Mouse (Mus musculus) central nervous system, embryonic 14 days (tissue): ENCODE data around the gene Krtap1-4. TPM values are rescaled to one million over a fixed set of nuclear protein-coding genes. Genes with fewer than 3 reads are reported as not detected.

Experiments used
- polyA plus RNA-seq: library from polyadenylated mRNA; depleted of rRNA; stranded (reverse); fragments of >200 nt; gene quantifications from 2 replicates; pipeline ENCODE4 v1.2.3, GENCODE M21; 2012; rRNA removed

The Krtap1-4 gene
- polyA plus RNA-seq: not detected in 2 replicates

DNA sequence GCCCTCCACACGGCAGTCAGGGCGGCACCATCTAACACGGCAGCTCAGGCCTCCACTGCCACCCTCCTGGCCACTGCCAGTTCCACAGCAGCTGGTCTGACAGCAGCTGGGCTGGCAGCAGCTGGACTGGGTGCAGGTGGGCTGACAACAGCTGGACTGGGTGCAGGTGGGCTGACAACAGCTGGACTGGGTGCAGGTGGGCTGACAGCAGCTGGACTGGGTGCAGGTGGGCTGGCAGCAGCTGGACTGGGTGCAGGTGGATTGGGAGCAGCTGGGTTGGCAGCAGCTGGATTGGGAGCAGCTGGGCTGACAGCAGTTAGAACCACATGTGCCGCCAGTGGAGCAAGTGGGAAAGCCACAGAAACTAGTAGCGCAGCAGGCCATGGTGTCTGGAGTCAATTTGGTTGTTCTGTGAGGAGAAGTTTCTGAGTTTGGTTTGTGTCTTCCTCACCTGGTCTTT, at the start of gene Krtap1-4:
Gene Krtap1-4, minus strand, starts transcription at position 410 of the 460 bp plus-strand sequence.

GRCm38 (mm10) chr11:99628138-99628537, 44.7 kb upstream of the Krtap1-4 start, which contains the start of gene Krtap4-1:
Krtap4-1 (minus strand) TSS chr11:99628238.

DNA sequence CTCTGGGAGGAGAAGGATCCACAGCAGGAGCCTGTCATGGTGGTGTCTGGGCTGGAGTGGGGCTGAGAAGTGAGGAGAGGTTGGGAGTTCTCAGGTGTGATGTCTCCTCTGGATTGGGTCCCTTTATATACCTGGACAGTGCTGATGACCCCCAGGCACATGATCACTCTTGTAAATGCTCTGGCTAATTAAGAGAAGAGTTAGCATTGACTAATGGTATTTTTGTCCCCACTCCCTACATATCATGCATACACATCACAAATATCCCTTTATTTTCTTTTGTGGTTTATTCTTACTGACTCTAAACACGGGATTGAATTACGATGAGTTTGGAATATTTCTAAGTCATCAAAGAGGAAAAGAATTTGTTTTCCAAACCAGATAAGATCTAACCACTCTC, 36.9 kb upstream of the Krtap1-4 start, which contains the start of gene Gm11562:
Gene Gm11562, minus strand, starts transcription at position 101 of the 400 bp plus-strand sequence.

DNA sequence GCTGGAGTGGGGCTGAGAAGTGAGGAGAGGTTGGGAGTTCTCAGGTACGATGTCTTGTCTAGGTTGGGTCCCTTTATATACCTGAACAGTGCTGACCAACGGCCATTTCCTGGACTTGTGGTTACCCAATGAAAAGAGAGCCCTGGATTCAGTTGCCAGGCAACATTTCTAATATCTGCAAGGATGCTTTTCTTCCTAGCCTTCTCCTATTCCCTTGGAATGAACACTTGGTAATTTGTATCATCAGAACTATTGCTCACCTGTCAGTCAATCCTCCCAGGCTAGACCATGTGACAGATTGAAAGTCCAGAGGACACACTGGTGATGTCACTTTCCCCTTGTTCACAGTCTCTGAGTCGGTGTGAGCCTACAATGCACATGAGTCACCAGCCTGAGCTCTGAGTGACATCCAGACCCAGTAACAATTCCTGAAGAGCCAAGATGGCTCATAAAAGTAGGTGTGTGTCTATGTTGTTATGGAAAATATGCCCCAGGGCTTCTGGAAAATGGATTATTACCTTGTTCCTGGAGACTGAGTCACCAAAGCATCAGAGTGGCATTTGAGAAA, 31.4 kb upstream of the Krtap1-4 start, which contains the start of gene Krtap2-4:
Gene Krtap2-4, minus strand, starts transcription at position 51 of the 568 bp plus-strand sequence.

DNA sequence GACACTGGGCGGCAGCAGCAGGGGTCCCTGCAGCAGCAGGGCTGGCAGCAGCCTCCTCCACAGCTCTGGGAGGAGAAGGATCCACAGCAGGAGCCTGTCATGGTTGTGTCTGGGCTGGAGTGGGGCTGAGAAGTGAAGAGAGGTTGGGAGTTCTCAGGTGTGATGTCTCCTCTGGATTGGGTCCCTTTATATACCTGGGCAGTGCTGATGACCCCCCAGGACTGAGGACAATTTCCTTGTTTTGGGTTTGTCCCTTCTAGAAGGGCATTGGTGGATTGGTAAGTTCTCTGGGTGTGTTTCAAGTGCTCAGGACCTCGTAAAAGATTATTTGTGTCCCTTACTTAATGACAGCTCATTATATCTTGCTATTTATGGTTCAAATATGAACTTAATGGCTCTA, 26.6 kb upstream of the Krtap1-4 start, which contains the start of gene Gm11937:
Gene Gm11937, minus strand, starts transcription at position 101 of the 400 bp plus-strand sequence.

DNA sequence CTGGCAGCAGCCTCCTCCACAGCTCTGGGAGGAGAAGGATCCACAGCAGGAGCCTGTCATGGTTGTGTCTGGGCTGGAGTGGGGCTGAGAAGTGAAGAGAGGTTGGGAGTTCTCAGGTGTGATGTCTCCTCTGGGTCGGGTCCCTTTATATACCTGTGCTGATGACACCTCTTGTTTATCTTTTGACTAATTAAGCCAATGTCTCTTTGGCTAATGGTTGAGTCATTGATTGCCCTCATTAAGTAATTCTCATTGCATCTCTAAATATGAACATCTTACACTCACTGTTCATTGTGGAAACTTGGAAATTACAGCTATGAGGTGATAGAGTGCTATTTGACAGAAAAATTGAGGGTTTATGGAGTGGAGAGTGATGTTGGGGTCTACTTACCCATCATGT, 19.8 kb upstream of the Krtap1-4 start, which contains the start of gene Gm11938:
Gene Gm11938, minus strand, starts transcription at position 101 of the 400 bp plus-strand sequence.

GRCm38 (mm10) chr11:99597742-99598141, 14.3 kb upstream of the Krtap1-4 start, which contains the start of gene Krtap9-3:
Krtap9-3 (minus strand) TSS chr11:99598105.

GRCm38 (mm10) chr11:99590981-99591380, 7.5 kb upstream of the Krtap1-4 start, which contains the start of gene Krtap1-3:
Krtap1-3 (minus strand) TSS chr11:99591339.

DNA sequence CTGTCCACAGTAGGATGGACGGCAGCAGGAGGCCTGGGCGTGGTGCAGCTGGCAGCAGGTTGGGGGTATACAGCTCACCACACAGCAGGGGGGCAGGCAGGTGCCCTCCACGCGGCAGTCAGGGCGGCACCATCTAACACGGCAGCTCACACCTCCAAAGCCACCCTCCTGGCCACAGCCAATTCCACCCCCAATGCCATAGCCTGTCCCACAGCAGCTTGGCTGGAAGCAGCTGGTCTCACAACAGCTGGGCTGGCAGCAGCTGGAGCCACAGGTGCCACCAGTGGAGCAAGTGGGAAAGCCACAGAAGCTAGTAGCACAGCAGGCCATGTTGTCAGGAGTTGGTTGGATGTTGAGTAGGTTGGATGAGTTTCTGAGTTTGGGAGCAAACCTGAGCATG, 2.8 kb downstream of the Krtap1-4 start, which contains the start of gene Krtap1-5:
Gene Krtap1-5, minus strand, starts transcription at position 381 of the 400 bp plus-strand sequence.

DNA sequence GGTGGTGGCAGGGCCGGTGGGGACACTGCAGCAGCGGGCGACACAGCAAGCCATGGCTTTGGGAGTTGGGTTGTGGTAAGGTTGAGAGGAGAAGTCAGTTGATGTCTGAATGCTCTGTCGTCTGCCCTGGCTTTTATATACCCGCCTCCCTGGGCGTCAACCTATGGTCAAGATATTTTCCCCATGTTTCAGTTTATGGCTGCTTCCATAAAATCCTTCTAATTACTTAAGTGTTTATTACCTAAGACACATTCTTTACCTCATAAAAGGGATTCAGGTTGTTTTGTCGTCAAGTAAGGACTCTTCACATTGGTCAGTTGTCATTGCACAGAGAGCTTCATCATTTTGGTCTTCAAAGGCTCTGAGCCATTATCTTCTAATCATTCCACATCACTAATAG, 16.9 kb downstream of the Krtap1-4 start, which contains the start of gene Krtap3-1:
Gene Krtap3-1, minus strand, starts transcription at position 101 of the 400 bp plus-strand sequence.

GRCm38 (mm10) chr11:99559366-99559765, 24.1 kb downstream of the Krtap1-4 start, which contains the start of gene Gm11939:
Gm11939 (minus strand) TSS chr11:99559466.

DNA sequence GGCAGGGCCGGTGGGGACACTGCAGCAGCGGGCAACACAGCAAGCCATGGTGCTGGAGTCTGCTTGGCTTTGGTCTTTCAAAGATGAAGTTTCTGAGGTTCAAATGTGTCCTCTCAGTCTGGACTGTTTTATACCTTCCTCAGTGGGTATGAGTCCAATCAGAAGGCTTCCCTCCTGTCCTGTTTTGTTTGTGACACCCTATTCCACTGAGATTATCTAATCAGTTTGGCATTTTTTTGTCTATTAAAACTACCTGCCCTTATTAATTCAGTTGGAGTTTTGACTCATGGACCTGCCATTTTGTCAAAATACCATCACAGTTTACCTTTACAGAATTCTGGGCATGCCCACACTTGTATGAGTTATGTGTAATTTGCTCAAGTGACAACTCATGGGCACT, 26.7 kb downstream of the Krtap1-4 start, which contains the start of gene Krtap3-2:
Gene Krtap3-2, minus strand, starts transcription at position 101 of the 400 bp plus-strand sequence.

DNA sequence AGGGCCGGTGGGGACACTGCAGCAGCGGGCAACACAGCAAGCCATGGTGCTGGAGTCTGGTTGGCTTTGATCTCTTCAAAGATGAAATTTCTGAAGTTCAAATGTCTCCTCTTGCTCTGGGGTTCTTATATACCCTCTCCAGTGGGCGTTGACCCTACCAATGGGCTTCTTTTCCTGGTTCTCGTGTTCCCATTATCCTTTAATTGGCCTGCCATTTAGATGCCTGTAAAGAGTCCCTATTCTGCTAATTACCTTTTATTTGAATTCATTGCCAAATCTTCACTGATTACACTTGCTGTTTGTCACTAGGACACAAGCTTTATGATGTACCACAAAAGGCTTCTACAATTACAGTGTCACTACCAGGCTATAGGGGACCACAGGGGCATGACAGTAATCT, 32.7 kb downstream of the Krtap1-4 start, which contains the start of gene Krtap3-3:
Gene Krtap3-3, minus strand, starts transcription at position 101 of the 400 bp plus-strand sequence.

Other genes with a start within 250 kb of the Krtap1-4 start
- 0.09 and 0.12 TPM in 2 replicates for gene Krt26, start 245.7 kb downstream of the Krtap1-4 start, polyA plus RNA-seq
- 0.07 and 0.09 TPM in 2 replicates for gene Krt27, start 232.6 kb downstream of the Krtap1-4 start, polyA plus RNA-seq
- gene Krt28, start 208.8 kb downstream of the Krtap1-4 start, polyA plus RNA-seq: 0.15 and 0.26 TPM in 2 replicates
- gene Krt10, start 194.3 kb downstream of the Krtap1-4 start, polyA plus RNA-seq: 15.8 and 24.0 TPM in 2 replicates
- gene Krt12, start 161.4 kb downstream of the Krtap1-4 start, polyA plus RNA-seq: 0.07 and 0.14 TPM in 2 replicates
- gene Krt20, start 145.5 kb downstream of the Krtap1-4 start, polyA plus RNA-seq: 0.08 and 0.09 TPM in 2 replicates
- 0.02 and 0.49 TPM in 2 replicates for gene Krt23, start 90.5 kb downstream of the Krtap1-4 start, polyA plus RNA-seq
- not detected in 2 replicates for gene Krt39, start 62.3 kb downstream of the Krtap1-4 start, polyA plus RNA-seq
- gene Krt40, start 40.5 kb downstream of the Krtap1-4 start, polyA plus RNA-seq: not detected in 2 replicates
- not detected in 2 replicates for gene Krtap3-3, start 32.8 kb downstream of the Krtap1-4 start, polyA plus RNA-seq
- gene Krtap3-2, start 26.8 kb downstream of the Krtap1-4 start, polyA plus RNA-seq: not detected in 2 replicates
- not detected in 2 replicates for gene Gm11939, start 24.2 kb downstream of the Krtap1-4 start, polyA plus RNA-seq
- not detected in 2 replicates for gene Krtap3-1, start 17.0 kb downstream of the Krtap1-4 start, polyA plus RNA-seq
- gene Krtap1-5, start 2.6 kb downstream of the Krtap1-4 start, polyA plus RNA-seq: not detected in 2 replicates
- not detected in 2 replicates for gene Krtap1-3, start 7.7 kb upstream of the Krtap1-4 start, polyA plus RNA-seq
- not detected in 2 replicates for gene Krtap9-3, start 14.5 kb upstream of the Krtap1-4 start, polyA plus RNA-seq
- not detected in 2 replicates for gene Gm11938, start 19.7 kb upstream of the Krtap1-4 start, polyA plus RNA-seq
- gene Gm11937, start 26.5 kb upstream of the Krtap1-4 start, polyA plus RNA-seq: not detected in 2 replicates
- gene Krtap2-4, start 31.2 kb upstream of the Krtap1-4 start, polyA plus RNA-seq: not detected in 2 replicates
- gene Gm11562, start 36.8 kb upstream of the Krtap1-4 start, polyA plus RNA-seq: not detected in 2 replicates
- not detected in 2 replicates for gene Krtap4-1, start 44.6 kb upstream of the Krtap1-4 start, polyA plus RNA-seq
- not detected in 2 replicates for gene Krtap4-2, start 51.4 kb upstream of the Krtap1-4 start, polyA plus RNA-seq
- gene Krtap4-7, start 60.4 kb upstream of the Krtap1-4 start, polyA plus RNA-seq: not detected in 2 replicates
- gene Gm11555, start 66.6 kb upstream of the Krtap1-4 start, polyA plus RNA-seq: not detected in 2 replicates
- gene Gm11563, start 75.3 kb upstream of the Krtap1-4 start, polyA plus RNA-seq: not detected in 2 replicates
- not detected in 2 replicates for gene Krtap4-6, start 82.3 kb upstream of the Krtap1-4 start, polyA plus RNA-seq
- gene Gm14190, start 107.1 kb upstream of the Krtap1-4 start, polyA plus RNA-seq: not detected in 2 replicates
- gene Gm14180, start 150.6 kb upstream of the Krtap1-4 start, polyA plus RNA-seq: not detected in 2 replicates
- not detected in 2 replicates for gene Gm11595, start 189.3 kb upstream of the Krtap1-4 start, polyA plus RNA-seq
- gene Krtap4-8, start 197.1 kb upstream of the Krtap1-4 start, polyA plus RNA-seq: not detected in 2 replicates
- not detected in 2 replicates for gene Krtap4-9, start 201.5 kb upstream of the Krtap1-4 start, polyA plus RNA-seq
- not detected in 2 replicates for gene Gm11596, start 209.8 kb upstream of the Krtap1-4 start, polyA plus RNA-seq
- gene Gm11569, start 215.3 kb upstream of the Krtap1-4 start, polyA plus RNA-seq: not detected in 2 replicates
- not detected in 2 replicates for gene Gm11554, start 220.8 kb upstream of the Krtap1-4 start, polyA plus RNA-seq
- not detected in 2 replicates for gene Krtap4-13, start 226.2 kb upstream of the Krtap1-4 start, polyA plus RNA-seq
- not detected in 2 replicates for gene Gm11564, start 232.0 kb upstream of the Krtap1-4 start, polyA plus RNA-seq